Mouse (Mus musculus): ENCODE results near the gene Tnks2. TPM values are rescaled to one million over a fixed set of nuclear protein-coding genes. Genes with fewer than 3 reads are reported as not detected.

The Tnks2 gene
- polyA plus RNA-seq, 1 experiment from 2014 or later: 73.8 TPM

DNA sequence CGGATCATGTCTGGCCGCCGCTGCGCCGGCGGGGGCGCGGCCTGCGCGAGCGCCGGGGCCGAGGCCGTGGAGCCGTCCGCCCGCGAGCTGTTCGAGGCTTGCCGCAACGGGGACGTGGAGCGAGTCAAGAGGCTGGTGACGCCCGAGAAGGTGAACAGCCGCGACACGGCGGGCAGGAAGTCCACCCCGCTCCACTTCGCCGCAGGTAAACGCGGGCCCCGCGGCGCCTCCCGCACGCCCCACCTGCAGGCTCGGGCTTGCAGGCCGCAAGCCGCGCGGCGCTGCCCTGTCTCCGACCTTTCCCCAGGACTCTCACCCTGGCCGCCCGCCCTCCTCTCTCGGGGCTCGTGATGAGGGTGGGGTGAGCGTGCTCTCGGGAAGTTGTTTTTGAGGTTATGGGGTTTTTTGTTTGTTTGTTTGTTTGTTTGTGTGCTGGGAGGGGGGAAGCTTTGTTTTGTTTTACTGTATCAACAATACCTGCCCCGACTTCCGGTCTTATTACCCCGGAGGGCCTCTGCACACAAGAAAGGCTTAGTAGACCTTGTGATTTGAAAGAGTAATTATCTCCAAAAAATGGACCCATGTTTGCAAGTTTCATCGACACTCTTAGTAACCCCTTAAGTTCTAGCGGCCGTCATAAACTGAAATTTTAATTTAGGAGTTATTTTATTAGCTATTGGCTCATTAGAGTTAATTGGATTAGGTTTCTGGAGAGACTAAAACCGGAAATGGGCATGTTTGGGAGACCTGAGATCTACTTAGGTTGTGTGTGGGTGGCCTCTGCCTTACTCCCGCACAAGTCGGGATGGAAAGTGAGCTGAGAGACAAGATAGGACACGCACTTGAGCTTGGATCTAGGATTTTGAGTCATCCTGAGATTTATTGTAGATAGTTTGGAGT, 750 bp downstream of the Tnks2 start:
- H3K36me3 ChIP-seq (ENCODE audit: control insufficient read depth, insufficient read depth, low read length): 0 out of 2 replicates have a peak, but pooled peaks cover 10% of the 10 kb centered on the region
- H3K27me3 ChIP-seq (replicated peaks; ENCODE audit: control insufficient read depth, insufficient read depth, low read length): no peaks in the 10 kb centered on the region
- peak overlapping the region; percentile 98 for H3K4me3 ChIP-seq (ENCODE audit: low read depth, low read length)
- H3K9ac ChIP-seq (ENCODE audit: low read length): peak overlapping the region; percentile 97
- no peaks in the 10 kb centered on the region for H3K9me3 ChIP-seq (ENCODE audit: control insufficient read depth, low read length)
- DNase-seq (ENCODE audit: low spot score) (peak; percentile 82), ATAC-seq (replicated peaks; ENCODE audit: low FRiP score, low TSS enrichment, low read depth) (peak; percentile 34)
- WGBS: under 1% methylated on average over 54 of the region's 62 CpGs
- peak overlapping the region; percentile 92 for H3K27ac ChIP-seq (ENCODE audit: low read depth)
- H3K4me1 ChIP-seq (replicated peaks; ENCODE audit: control insufficient read depth, insufficient read depth, low read length): peaks cover 16% of the 10 kb centered on the region
- peak overlapping the region; percentile 66 for H3K4me2 ChIP-seq (ENCODE audit: low read length)

DNA sequence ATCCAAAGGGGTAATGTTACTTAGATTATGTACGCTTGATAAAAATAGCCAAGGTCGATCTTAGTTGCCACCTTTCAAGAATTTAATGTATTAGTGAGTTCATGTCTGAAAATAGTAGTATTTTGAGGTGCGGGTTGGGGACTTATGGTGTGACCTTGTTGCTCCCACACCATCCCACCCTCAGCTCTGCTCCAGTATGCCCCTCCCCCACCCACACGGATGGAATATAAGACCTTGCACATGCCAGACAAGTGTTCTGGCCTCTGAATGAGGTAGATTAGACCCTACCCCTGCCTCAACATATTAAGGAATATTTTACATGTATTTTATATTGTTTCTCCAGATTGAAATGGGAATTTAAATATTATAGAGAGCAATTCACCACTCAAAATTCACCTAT, 2.0 kb downstream of the Tnks2 start:
- Histone ChIP-seq H3K27me3 (replicated peaks; ENCODE audit: control insufficient read depth, insufficient read depth, low read length) (no peaks in the 10 kb centered on the region), H3K27ac (ENCODE audit: low read depth) (no peak overlapping the region), H3K4me2 (ENCODE audit: low read length) (peak overlapping the region; percentile 66), H3K9ac (ENCODE audit: low read length) (no peak overlapping the region; the same call in 1 of the 2 replicates), H3K4me1 (replicated peaks; ENCODE audit: control insufficient read depth, insufficient read depth, low read length) (peaks cover 16% of the 10 kb centered on the region), H3K9me3 (ENCODE audit: control insufficient read depth, low read length) (no peaks in the 10 kb centered on the region), H3K36me3 (ENCODE audit: control insufficient read depth, insufficient read depth, low read length) (peaks cover 13% of the 10 kb centered on the region; the same call in 1 of the 2 replicates), H3K4me3 (ENCODE audit: low read depth, low read length) (peak overlapping the region; percentile 98)
- DNase-seq (ENCODE audit: low spot score) (no peak), ATAC-seq (replicated peaks; ENCODE audit: low FRiP score, low TSS enrichment, low read depth) (no peak)
- whole genome bisulfite sequencing: 43% methylated on average over 4 of the region's 4 CpGs

DNA sequence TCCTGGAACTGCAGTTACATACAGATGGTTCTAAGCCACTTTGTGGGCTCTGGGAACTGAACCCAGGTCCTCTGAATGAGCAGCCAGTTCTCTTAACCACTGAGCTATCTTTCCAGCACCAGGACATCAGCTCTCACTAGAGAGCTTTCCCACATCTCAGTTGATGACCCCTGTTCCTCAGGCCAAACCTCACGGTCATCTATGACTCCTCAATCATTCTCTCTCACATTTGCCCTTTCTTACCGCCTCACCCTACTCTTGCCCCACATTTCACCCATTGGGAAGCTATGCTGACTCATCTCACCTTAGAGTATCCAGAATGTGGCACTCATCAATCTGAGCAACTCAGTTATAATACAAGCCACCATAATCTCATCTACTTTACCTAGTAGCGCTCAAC, 6.3 kb downstream of the Tnks2 start:
- peaks cover 25% of the 10 kb centered on the region for H3K36me3 ChIP-seq (ENCODE audit: control insufficient read depth, insufficient read depth, low read length)
- no peak overlapping the region for H3K27ac ChIP-seq (ENCODE audit: low read depth)
- no peak overlapping the region for H3K9ac ChIP-seq (ENCODE audit: low read length)
- H3K4me2 ChIP-seq (ENCODE audit: low read length): no peak overlapping the region
- ATAC-seq (replicated peaks; ENCODE audit: low FRiP score, low TSS enrichment, low read depth) (no peak), DNase-seq (ENCODE audit: low spot score) (no peak)
- no peaks in the 10 kb centered on the region for H3K27me3 ChIP-seq (replicated peaks; ENCODE audit: control insufficient read depth, insufficient read depth, low read length)
- H3K9me3 ChIP-seq (ENCODE audit: control insufficient read depth, low read length): no peaks in the 10 kb centered on the region
- peaks cover 10% of the 10 kb centered on the region for H3K4me1 ChIP-seq (replicated peaks; ENCODE audit: control insufficient read depth, insufficient read depth, low read length)
- 94% methylated on average over 3 of the region's 3 CpGs for WGBS
- no peak overlapping the region for H3K4me3 ChIP-seq (ENCODE audit: low read depth, low read length)

DNA sequence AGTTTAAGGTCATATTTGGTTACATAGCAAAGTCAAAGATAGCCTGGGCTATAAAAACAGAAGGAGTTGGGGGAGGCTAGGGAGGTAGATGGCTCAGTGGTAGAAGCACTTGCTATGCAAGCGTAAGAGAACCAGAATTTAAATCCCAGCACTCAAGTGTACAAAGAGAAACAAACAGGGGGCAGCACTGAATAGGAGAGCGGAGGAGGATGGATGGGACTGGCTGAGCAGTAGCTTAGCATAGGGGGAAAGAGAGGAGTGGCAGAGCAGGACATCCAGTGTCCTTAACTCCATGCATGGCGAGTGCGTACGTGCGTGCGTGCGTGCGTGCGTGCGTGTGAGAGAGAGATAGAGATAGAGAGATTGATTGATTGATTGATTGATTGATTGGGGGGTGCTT, 9.8 kb downstream of the Tnks2 start:
- Histone ChIP-seq H3K4me3 (ENCODE audit: low read depth, low read length) (no peak overlapping the region), H3K27me3 (replicated peaks; ENCODE audit: control insufficient read depth, insufficient read depth, low read length) (no peaks in the 10 kb centered on the region), H3K9ac (ENCODE audit: low read length) (no peak overlapping the region), H3K36me3 (ENCODE audit: control insufficient read depth, insufficient read depth, low read length) (peaks cover 46% of the 10 kb centered on the region), H3K9me3 (ENCODE audit: control insufficient read depth, low read length) (no peaks in the 10 kb centered on the region), H3K27ac (ENCODE audit: low read depth) (no peak overlapping the region), H3K4me2 (ENCODE audit: low read length) (no peak overlapping the region), H3K4me1 (replicated peaks; ENCODE audit: control insufficient read depth, insufficient read depth, low read length) (no peaks in the 10 kb centered on the region)
- ATAC-seq (replicated peaks; ENCODE audit: low FRiP score, low TSS enrichment, low read depth) (no peak), DNase-seq (ENCODE audit: low spot score) (no peak)
- WGBS: 96% methylated on average over 11 of the region's 11 CpGs

DNA sequence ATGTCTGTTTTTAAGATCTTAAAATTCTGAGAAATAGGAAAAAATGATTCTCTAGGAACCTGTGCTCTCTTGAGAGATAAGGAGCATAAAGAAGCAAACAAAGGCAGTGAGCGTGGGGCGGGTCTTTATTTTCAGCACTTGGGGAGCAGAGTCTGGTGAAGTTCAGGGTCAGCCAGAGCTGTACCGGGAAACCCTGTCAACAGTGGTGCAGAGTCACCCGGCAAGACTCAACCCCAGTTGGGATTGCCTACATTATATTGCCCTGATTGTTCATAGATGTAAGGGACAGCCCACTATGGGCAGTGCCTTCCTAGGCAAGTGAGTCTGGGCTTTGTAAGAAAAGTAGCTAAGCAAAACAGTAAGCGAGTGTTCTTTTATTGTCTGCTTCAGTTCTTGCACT, 11.9 kb downstream of the Tnks2 start:
- 77% methylated on average over 5 of the region's 5 CpGs for WGBS
- peaks cover 56% of the 10 kb centered on the region for H3K36me3 ChIP-seq (ENCODE audit: control insufficient read depth, insufficient read depth, low read length)
- H3K4me2 ChIP-seq (ENCODE audit: low read length): no peak overlapping the region
- no peak overlapping the region for H3K9ac ChIP-seq (ENCODE audit: low read length)
- H3K4me3 ChIP-seq (ENCODE audit: low read depth, low read length): no peak overlapping the region
- H3K27me3 ChIP-seq (replicated peaks; ENCODE audit: control insufficient read depth, insufficient read depth, low read length): no peaks in the 10 kb centered on the region
- ATAC-seq (replicated peaks; ENCODE audit: low FRiP score, low TSS enrichment, low read depth) (no peak), DNase-seq (ENCODE audit: low spot score) (no peak)
- H3K4me1 ChIP-seq (replicated peaks; ENCODE audit: control insufficient read depth, insufficient read depth, low read length): no peaks in the 10 kb centered on the region
- no peak overlapping the region for H3K27ac ChIP-seq (ENCODE audit: low read depth)
- no peaks in the 10 kb centered on the region for H3K9me3 ChIP-seq (ENCODE audit: control insufficient read depth, low read length)

DNA sequence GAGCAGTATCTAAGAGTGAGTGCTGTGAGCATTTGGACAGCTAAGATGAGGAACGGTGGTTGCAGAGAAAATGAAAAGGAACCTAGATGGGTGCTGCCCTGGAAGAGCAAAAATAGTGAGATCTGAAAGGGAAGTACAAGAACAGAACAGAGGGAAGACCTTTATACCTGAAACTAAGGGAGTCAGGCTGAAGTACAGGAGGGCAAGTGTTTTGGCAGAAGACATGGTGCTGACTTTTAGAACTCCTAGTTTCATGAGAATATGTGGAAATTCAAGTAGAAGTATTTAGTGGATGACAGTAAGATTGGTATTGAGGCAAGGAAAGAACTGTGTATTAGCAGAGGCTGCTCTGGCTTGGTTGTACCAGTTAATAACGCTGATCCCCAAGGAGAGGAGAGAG, 19.8 kb downstream of the Tnks2 start:
- ATAC-seq (replicated peaks; ENCODE audit: low FRiP score, low TSS enrichment, low read depth) (no peak), DNase-seq (ENCODE audit: low spot score) (no peak)
- Histone ChIP-seq H3K9ac (ENCODE audit: low read length) (no peak overlapping the region), H3K4me3 (ENCODE audit: low read depth, low read length) (no peak overlapping the region), H3K27me3 (replicated peaks; ENCODE audit: control insufficient read depth, insufficient read depth, low read length) (no peaks in the 10 kb centered on the region), H3K36me3 (ENCODE audit: control insufficient read depth, insufficient read depth, low read length) (peaks cover 93% of the 10 kb centered on the region), H3K9me3 (ENCODE audit: control insufficient read depth, low read length) (no peaks in the 10 kb centered on the region), H3K4me2 (ENCODE audit: low read length) (no peak overlapping the region), H3K27ac (ENCODE audit: low read depth) (no peak overlapping the region), H3K4me1 (replicated peaks; ENCODE audit: control insufficient read depth, insufficient read depth, low read length) (no peaks in the 10 kb centered on the region)
- 97% methylated on average over 2 of the region's 2 CpGs for WGBS

DNA sequence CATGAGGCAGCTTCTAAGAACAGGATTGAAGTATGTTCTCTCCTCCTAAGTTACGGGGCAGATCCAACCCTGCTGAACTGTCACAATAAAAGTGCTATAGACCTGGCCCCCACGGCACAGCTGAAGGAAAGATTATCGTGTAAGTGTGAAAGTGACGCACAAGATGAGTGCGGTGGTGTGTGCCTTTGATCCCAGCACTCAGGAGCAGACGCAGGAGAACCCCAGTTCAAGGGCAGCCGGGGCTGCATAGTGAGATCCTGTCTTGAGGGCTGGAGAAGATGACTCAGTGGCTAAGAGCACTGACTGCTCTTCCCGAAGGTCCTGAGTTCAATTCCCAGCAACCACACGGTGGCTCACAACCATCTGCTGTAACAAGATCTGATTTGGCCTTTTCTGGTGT, 23.8 kb downstream of the Tnks2 start:
- WGBS: 88% methylated on average over 9 of the region's 9 CpGs
- H3K27me3 ChIP-seq (replicated peaks; ENCODE audit: control insufficient read depth, insufficient read depth, low read length): no peaks in the 10 kb centered on the region
- H3K36me3 ChIP-seq (ENCODE audit: control insufficient read depth, insufficient read depth, low read length): peaks cover 97% of the 10 kb centered on the region
- DNase-seq (ENCODE audit: low spot score) (no peak), ATAC-seq (replicated peaks; ENCODE audit: low FRiP score, low TSS enrichment, low read depth) (no peak)
- H3K27ac ChIP-seq (ENCODE audit: low read depth): no peak overlapping the region
- H3K4me2 ChIP-seq (ENCODE audit: low read length): no peak overlapping the region
- no peaks in the 10 kb centered on the region for H3K4me1 ChIP-seq (replicated peaks; ENCODE audit: control insufficient read depth, insufficient read depth, low read length)
- no peaks in the 10 kb centered on the region for H3K9me3 ChIP-seq (ENCODE audit: control insufficient read depth, low read length)
- no peak overlapping the region for H3K4me3 ChIP-seq (ENCODE audit: low read depth, low read length)
- H3K9ac ChIP-seq (ENCODE audit: low read length): no peak overlapping the region

DNA sequence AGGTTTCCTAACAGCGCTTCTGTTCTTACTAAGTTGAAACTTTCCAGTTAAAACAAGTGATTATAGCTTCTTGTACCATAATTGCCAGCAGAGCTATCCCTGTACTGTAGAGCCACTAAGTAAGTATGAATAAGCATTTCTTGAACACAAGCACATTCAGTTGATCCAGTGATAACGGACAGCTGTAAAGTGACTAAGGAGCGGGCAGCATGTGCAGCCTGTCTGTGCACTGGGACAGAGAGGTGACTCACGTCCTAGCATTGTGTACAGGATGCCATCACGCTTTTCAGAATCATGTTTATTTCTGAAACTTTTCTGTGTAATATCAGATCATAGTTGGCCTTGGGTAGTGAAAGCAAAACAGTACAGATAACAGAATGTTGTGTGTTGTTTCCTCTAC, 26.4 kb downstream of the Tnks2 start:
- H3K36me3 ChIP-seq (ENCODE audit: control insufficient read depth, insufficient read depth, low read length): peaks cover 95% of the 10 kb centered on the region

DNA sequence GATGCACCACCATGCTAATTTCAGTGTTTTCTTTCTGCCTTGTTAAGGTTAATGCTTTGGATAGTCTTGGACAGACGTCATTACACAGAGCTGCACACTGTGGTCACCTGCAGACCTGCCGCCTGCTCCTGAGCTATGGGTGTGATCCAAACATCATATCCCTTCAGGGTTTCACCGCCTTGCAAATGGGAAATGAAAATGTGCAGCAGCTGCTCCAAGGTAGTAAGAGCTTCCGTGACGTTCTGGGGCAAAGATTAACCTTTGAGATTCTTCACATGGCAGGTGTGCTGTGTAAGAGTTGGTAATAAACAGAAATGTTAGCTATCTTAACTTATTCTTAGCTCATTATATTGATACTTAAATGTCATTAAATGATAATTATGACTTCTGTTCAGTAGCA, 31.9 kb downstream of the Tnks2 start:
- Histone ChIP-seq H3K4me1 (replicated peaks; ENCODE audit: control insufficient read depth, insufficient read depth, low read length) (no peaks in the 10 kb centered on the region), H3K36me3 (ENCODE audit: control insufficient read depth, insufficient read depth, low read length) (peaks cover 95% of the 10 kb centered on the region), H3K9me3 (ENCODE audit: control insufficient read depth, low read length) (no peaks in the 10 kb centered on the region), H3K27ac (ENCODE audit: low read depth) (no peak overlapping the region), H3K4me2 (ENCODE audit: low read length) (no peak overlapping the region), H3K4me3 (ENCODE audit: low read depth, low read length) (no peak overlapping the region), H3K27me3 (replicated peaks; ENCODE audit: control insufficient read depth, insufficient read depth, low read length) (no peaks in the 10 kb centered on the region), H3K9ac (ENCODE audit: low read length) (no peak overlapping the region)
- DNase-seq (ENCODE audit: low spot score): no peak
- WGBS: 90% methylated on average over 5 of the region's 5 CpGs
- no peak for ATAC-seq (replicated peaks; ENCODE audit: low FRiP score, low TSS enrichment, low read depth)

More for the DNA sequence above, 26.4 kb downstream of the Tnks2 start:
- DNase-seq (ENCODE audit: low spot score) (no peak), ATAC-seq (replicated peaks; ENCODE audit: low FRiP score, low TSS enrichment, low read depth) (no peak)
- H3K4me3 ChIP-seq (ENCODE audit: low read depth, low read length): no peak overlapping the region
- H3K27me3 ChIP-seq (replicated peaks; ENCODE audit: control insufficient read depth, insufficient read depth, low read length): no peaks in the 10 kb centered on the region
- no peaks in the 10 kb centered on the region for H3K4me1 ChIP-seq (replicated peaks; ENCODE audit: control insufficient read depth, insufficient read depth, low read length)
- no peak overlapping the region for H3K27ac ChIP-seq (ENCODE audit: low read depth)
- no peak overlapping the region for H3K9ac ChIP-seq (ENCODE audit: low read length)
- H3K9me3 ChIP-seq (ENCODE audit: control insufficient read depth, low read length): no peaks in the 10 kb centered on the region
- WGBS: 88% methylated on average over 5 of the region's 5 CpGs
- no peak overlapping the region for H3K4me2 ChIP-seq (ENCODE audit: low read length)
